Mouse (Mus musculus) liver, embryonic 14 days (tissue): ENCODE data around the gene 4933406M09Rik. TPM values are rescaled to one million over a fixed set of nuclear protein-coding genes. Genes with fewer than 3 reads are reported as not detected.

Experiments
- polyA plus RNA-seq: library from polyadenylated mRNA; depleted of rRNA; stranded (reverse); fragments of >200 nt; gene quantifications from 2 replicates; pipeline ENCODE4 v1.2.3, GENCODE M21; 2012; rRNA removed

Gene 4933406M09Rik
- polyA plus RNA-seq, result not detected in 2 replicates

GRCm38 (mm10) chr1:134385666-134386065 is at the start of gene 4933406M09Rik:
Gene 4933406M09Rik (plus strand): TSS chr1:134385940.

GRCm38 (mm10) chr1:134361857-134362212 is 23.9 kb upstream of the 4933406M09Rik start, which contains the start of gene Tmem183a:
Gene Tmem183a (minus strand): TSS chr1:134361979.

GRCm38 (mm10) chr1:134405509-134406413 is 20.0 kb downstream of the 4933406M09Rik start, which contains the start of gene Cyb5r1:
Gene Cyb5r1 (plus strand): TSS chr1:134405559.

GRCm38 (mm10) chr1:134415168-134415831 is 29.6 kb downstream of the 4933406M09Rik start, which contains the start of gene Adipor1:
Gene Adipor1 (plus strand): TSS chr1:134415378.

Other genes with a start within 250 kb of the 4933406M09Rik start
- gene Chil1, start 203.8 kb upstream of the 4933406M09Rik start, polyA plus RNA-seq, result 1.2 and 1.6 TPM in 2 replicates
- 0.07 and 2.0 TPM in 2 replicates for gene Mybph, start 192.5 kb upstream of the 4933406M09Rik start, polyA plus RNA-seq
- 0.08 and 0.12 TPM in 2 replicates for gene Adora1, start 150.5 kb upstream of the 4933406M09Rik start, polyA plus RNA-seq
- 0.13 and 3.1 TPM in 2 replicates for gene Myog, start 96.0 kb upstream of the 4933406M09Rik start, polyA plus RNA-seq
- gene Ppfia4, start 53.0 kb upstream of the 4933406M09Rik start, polyA plus RNA-seq, result 1.1 and 1.3 TPM in 2 replicates
- gene Tmem183a, start 24.0 kb upstream of the 4933406M09Rik start, polyA plus RNA-seq, result 33.1 and 35.2 TPM in 2 replicates
- gene Cyb5r1, start 19.6 kb downstream of the 4933406M09Rik start, polyA plus RNA-seq, result 13.1 and 15.8 TPM in 2 replicates
- gene Adipor1, start 29.4 kb downstream of the 4933406M09Rik start, polyA plus RNA-seq, result 54.1 and 63.2 TPM in 2 replicates
- 18.0 and 21.3 TPM in 2 replicates for gene Klhl12, start 69.6 kb downstream of the 4933406M09Rik start, polyA plus RNA-seq
- gene Rabif, start 108.7 kb downstream of the 4933406M09Rik start, polyA plus RNA-seq, result 9.1 and 10.6 TPM in 2 replicates
- not detected in 2 replicates for gene Mgat4e, start 163.7 kb downstream of the 4933406M09Rik start, polyA plus RNA-seq
- 1.8 and 2.0 TPM in 2 replicates for gene Kdm5b, start 174.2 kb downstream of the 4933406M09Rik start, polyA plus RNA-seq